Mouse (Mus musculus): ENCODE results near the gene Slc6a21. TPM values are rescaled to one million over a fixed set of nuclear protein-coding genes. Genes with fewer than 3 reads are reported as not detected.

Slc6a21 gene
- polyA plus RNA-seq, 1 experiment from 2014 or later = not detected

DNA sequence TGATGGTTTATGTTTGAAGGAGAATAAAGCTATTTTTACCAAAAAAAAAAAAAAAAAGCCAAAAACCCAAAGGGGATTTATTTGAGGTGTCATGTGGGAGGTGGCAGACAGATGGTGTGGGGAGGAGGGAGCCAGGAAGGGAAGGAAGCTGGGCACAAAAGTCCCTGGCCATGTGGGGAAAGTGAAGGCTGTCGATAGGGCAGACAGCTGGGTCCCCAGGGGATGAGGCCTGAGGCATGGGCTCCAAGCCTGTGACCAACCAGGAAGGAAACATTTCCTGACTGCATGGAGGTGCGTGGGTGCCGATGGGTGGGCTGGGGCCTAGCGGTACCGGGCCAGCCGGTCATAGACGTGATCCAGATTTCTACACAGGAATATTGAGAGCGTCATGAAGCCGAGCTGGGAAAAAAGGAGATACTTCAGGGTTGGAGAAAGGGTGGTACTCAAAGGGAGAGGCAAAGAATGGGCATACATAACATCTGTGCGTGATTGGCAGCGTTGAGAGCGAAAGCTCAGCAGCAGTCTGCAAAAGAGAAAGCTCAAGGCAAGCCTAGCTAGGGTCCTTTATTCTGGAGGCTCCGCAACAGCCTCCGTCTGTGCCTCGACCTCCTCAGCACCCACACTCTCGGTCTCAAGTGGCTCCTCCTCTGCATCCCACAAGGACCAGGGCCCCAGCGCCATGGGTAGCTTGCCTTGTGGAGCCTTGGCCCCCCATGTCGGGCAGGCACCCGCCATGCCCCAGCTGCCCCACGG, 43.6 kb upstream of the Slc6a21 start:
- 27% methylated on average over 20 of the region's 20 CpGs for WGBS
- DNase-seq (ENCODE audit: low spot score) = peak; percentile 67
- peaks cover 15% of the 10 kb centered on the region for H3K36me3 ChIP-seq (ENCODE audit: control insufficient read depth, insufficient read depth, low read length)

DNA sequence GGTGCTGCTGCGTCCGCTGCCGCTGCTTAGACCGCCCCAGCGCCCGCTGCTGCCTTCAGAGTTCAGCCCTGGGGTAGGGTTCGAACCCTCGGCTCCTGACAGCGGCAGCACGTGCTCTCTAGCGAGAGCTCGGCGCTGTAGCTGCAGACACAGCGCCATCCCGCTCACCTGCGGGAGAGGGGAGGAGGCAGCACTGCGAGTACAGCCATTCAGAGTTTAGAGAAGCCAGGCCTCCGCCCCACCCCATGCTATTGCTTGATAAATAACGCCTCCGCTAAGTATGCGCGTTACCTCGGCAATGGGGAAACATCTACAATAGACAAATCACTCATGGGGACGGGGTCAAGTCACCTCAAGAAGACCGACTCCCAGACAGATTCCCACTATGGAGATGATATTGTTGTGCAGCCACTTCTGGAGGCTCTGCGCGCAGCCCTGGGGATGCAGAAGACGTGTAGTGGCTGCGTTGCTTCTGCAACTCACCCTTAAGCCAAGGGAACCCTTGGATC, 42.9 kb upstream of the Slc6a21 start:
- Histone ChIP-seq H3K9me3 (ENCODE audit: control insufficient read depth, low read length) (no peaks in the 10 kb centered on the region), H3K27me3 (ENCODE audit: control insufficient read depth, insufficient read depth, low read length) (peaks cover 8% of the 10 kb centered on the region), H3K4me3 (ENCODE audit: low read depth, low read length) (no peak overlapping the region), H3K27ac (ENCODE audit: low read depth, low read length) (peak overlapping the region; percentile 26; the same call in 1 of the 2 replicates), H3K4me1 (replicated peaks; ENCODE audit: control insufficient read depth, insufficient read depth, low read length) (peaks cover 21% of the 10 kb centered on the region; the same call in 1 of the 2 replicates), H3K36me3 (ENCODE audit: control insufficient read depth, insufficient read depth, low read length) (peaks cover 11% of the 10 kb centered on the region), H3K9ac (ENCODE audit: low read length) (peak overlapping the region; percentile 27; the same call in 1 of the 2 replicates), H3K4me2 (ENCODE audit: low read depth, low read length, severe bottlenecking) (peak overlapping the region; percentile 28)
- peak; percentile 16; the same call in 1 of the 2 replicates for ATAC-seq (replicated peaks; ENCODE audit: low FRiP score)
- DNase-seq (ENCODE audit: low spot score) = peak; percentile 69
- 10% methylated on average over 29 of the region's 29 CpGs for WGBS

More for the DNA sequence above, 43.6 kb upstream of the Slc6a21 start:
- H3K9ac ChIP-seq (ENCODE audit: low read length) = peak overlapping the region; percentile 27; the same call in 1 of the 2 replicates
- H3K4me2 ChIP-seq (ENCODE audit: low read depth, low read length, severe bottlenecking) = peak overlapping the region; percentile 28
- H3K9me3 ChIP-seq (ENCODE audit: control insufficient read depth, low read length) = no peaks in the 10 kb centered on the region
- H3K27me3 ChIP-seq (ENCODE audit: control insufficient read depth, insufficient read depth, low read length) = peaks cover 8% of the 10 kb centered on the region
- H3K27ac ChIP-seq (ENCODE audit: low read depth, low read length) = peak overlapping the region; percentile 26; the same call in 1 of the 2 replicates
- peaks cover 21% of the 10 kb centered on the region; the same call in 1 of the 2 replicates for H3K4me1 ChIP-seq (replicated peaks; ENCODE audit: control insufficient read depth, insufficient read depth, low read length)
- H3K4me3 ChIP-seq (ENCODE audit: low read depth, low read length) = no peak overlapping the region
- peak; percentile 13; the same call in 1 of the 2 replicates for ATAC-seq (replicated peaks; ENCODE audit: low FRiP score)

DNA sequence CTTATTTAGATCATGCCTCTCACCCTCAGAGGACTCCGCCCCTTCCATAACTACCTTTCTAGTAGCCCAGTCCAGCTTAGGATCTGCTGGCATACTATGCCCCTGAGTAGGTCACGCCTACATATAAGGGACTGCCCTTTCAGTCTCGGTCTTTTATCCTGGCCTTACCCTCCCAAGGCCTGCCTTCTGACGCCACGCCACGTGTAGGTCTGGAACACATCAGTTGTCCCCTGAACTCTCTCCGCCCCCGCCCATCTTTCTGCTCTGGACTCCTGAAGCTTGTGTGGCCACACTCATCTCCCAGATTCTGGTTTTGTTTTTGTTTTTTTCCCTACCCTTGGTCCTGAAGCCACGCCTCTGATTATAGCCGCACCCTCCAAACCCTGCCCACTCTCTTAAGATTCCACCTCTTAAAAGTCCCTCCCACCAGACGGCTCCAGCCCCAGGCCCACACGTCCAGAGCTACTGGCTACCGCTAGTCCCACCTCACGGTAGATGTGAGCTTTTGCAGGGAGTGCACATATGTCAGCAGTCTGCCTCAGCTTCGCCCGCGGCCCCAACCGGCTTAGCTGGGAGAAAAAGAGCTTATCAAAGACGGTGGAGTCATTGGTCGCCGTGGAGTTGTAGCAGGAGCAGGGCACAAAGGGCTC, 42.3 kb upstream of the Slc6a21 start:
- Histone ChIP-seq H3K9ac (ENCODE audit: low read length) (peak overlapping the region; percentile 39; the same call in 1 of the 2 replicates), H3K4me1 (replicated peaks; ENCODE audit: control insufficient read depth, insufficient read depth, low read length) (peaks cover 21% of the 10 kb centered on the region; the same call in 1 of the 2 replicates), H3K27ac (ENCODE audit: low read depth, low read length) (no peak overlapping the region; the same call in 1 of the 2 replicates), H3K4me3 (ENCODE audit: low read depth, low read length) (0 out of 2 replicates have a peak overlapping the region, but pooled peaks have one; percentile 1), H3K36me3 (ENCODE audit: control insufficient read depth, insufficient read depth, low read length) (peaks cover 6% of the 10 kb centered on the region), H3K27me3 (ENCODE audit: control insufficient read depth, insufficient read depth, low read length) (peaks cover 10% of the 10 kb centered on the region), H3K9me3 (ENCODE audit: control insufficient read depth, low read length) (no peaks in the 10 kb centered on the region), H3K4me2 (ENCODE audit: low read depth, low read length, severe bottlenecking) (peak overlapping the region; percentile 40)
- peak; percentile 78 for ATAC-seq (replicated peaks; ENCODE audit: low FRiP score)
- WGBS = 3% methylated on average over 21 of the region's 21 CpGs
- DNase-seq (ENCODE audit: low spot score) = peak; percentile 82

GRCm38 (mm10) chr7:45235656-45236180, 41.6 kb upstream of the Slc6a21 start:
- Histone ChIP-seq H3K27ac (ENCODE audit: low read depth, low read length) (no peak overlapping the region; the same call in 1 of the 2 replicates), H3K4me1 (replicated peaks; ENCODE audit: control insufficient read depth, insufficient read depth, low read length) (peaks cover 21% of the 10 kb centered on the region; the same call in 1 of the 2 replicates), H3K9ac (ENCODE audit: low read length) (peak overlapping the region; percentile 39), H3K4me2 (ENCODE audit: low read depth, low read length, severe bottlenecking) (peak overlapping the region; percentile 40), H3K9me3 (ENCODE audit: control insufficient read depth, low read length) (no peaks in the 10 kb centered on the region), H3K4me3 (ENCODE audit: low read depth, low read length) (0 out of 2 replicates have a peak overlapping the region, but pooled peaks have one; percentile 1), H3K27me3 (ENCODE audit: control insufficient read depth, insufficient read depth, low read length) (peaks cover 10% of the 10 kb centered on the region), H3K36me3 (ENCODE audit: control insufficient read depth, insufficient read depth, low read length) (peaks cover 6% of the 10 kb centered on the region)
- ATAC-seq (replicated peaks; ENCODE audit: low FRiP score) = 0 out of 2 replicates have a peak, but pooled peaks have one; percentile 20
- WGBS = 28% methylated on average over 17 of the region's 17 CpGs
- no peak for DNase-seq (ENCODE audit: low spot score)

DNA sequence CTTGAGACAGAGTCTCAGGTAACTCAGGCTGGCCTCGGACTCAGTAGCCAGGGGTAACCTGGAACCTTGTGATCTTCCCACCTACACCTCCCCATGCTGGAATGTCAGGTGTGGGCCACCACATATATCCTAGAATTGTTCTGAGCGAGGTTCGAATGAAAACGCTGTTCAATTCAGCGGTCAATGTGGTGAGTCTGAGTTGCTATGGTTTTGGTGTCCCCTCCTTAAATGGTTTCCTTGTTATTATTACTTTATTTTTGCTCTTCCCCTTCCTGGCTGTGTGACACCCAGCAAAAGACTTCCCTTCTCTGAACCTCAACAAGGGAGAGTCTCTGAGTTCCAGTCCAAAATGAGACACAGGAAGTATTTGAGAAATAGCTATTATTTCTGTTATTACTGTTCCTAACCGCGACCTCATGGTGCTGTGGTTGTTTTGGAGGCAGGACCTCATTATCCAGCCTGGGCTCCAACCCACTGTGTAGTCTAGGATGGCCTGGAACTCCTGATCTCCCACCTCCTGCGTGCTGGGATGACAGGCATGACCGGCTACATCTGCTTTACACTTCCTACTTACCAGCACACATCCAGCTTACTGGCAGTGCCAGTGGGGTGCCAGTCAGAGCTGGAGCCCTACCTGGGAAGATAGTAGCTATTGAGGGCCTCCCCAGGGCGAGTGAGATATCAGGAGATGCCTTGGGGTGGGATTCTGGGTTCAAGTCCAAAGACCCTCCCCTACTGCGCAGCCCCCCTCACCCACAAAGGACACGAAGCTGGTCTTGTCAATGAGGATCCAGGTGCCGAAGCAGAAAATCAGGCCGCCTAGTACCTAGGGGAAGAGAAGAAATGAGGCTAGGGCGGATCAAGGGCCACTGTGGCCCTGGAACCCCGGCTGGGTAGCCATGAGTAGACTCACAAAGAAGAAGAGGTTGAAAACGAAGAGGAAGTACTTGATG, 39.3 kb upstream of the Slc6a21 start:
- DNase-seq (ENCODE audit: low spot score) (peak; percentile 45), ATAC-seq (replicated peaks; ENCODE audit: low FRiP score) (no peak)
- Histone ChIP-seq H3K27ac (ENCODE audit: low read depth, low read length) (no peak overlapping the region), H3K9ac (ENCODE audit: low read length) (no peak overlapping the region), H3K4me1 (replicated peaks; ENCODE audit: control insufficient read depth, insufficient read depth, low read length) (peaks cover 23% of the 10 kb centered on the region; the same call in 1 of the 2 replicates), H3K9me3 (ENCODE audit: control insufficient read depth, low read length) (no peaks in the 10 kb centered on the region), H3K4me3 (ENCODE audit: low read depth, low read length) (no peak overlapping the region), H3K27me3 (ENCODE audit: control insufficient read depth, insufficient read depth, low read length) (peaks cover 15% of the 10 kb centered on the region), H3K36me3 (ENCODE audit: control insufficient read depth, insufficient read depth, low read length) (no peaks in the 10 kb centered on the region; the same call in 1 of the 2 replicates), H3K4me2 (ENCODE audit: low read depth, low read length, severe bottlenecking) (no peak overlapping the region)
- WGBS = 75% methylated on average over 17 of the region's 17 CpGs

GRCm38 (mm10) chr7:45238723-45239496, 38.4 kb upstream of the Slc6a21 start, which contains the start of gene Cd37:
Cd37 (minus strand) TSS chr7:45239115.
- Histone ChIP-seq H3K4me1 (replicated peaks; ENCODE audit: control insufficient read depth, insufficient read depth, low read length) (peaks cover 16% of the 10 kb centered on the region; the same call in 1 of the 2 replicates), H3K9ac (ENCODE audit: low read length) (no peak within 1 kb of the TSS), H3K36me3 (ENCODE audit: control insufficient read depth, insufficient read depth, low read length) (no peaks in the 10 kb centered on the region), H3K4me3 (ENCODE audit: low read depth, low read length) (no peak within 1 kb of the TSS), H3K9me3 (ENCODE audit: control insufficient read depth, low read length) (no peaks in the 10 kb centered on the region), H3K27me3 (ENCODE audit: control insufficient read depth, insufficient read depth, low read length) (peaks cover 15% of the 10 kb centered on the region), H3K4me2 (ENCODE audit: low read depth, low read length, severe bottlenecking) (no peak within 1 kb of the TSS), H3K27ac (ENCODE audit: low read depth, low read length) (no peak within 1 kb of the TSS)
- ATAC-seq (replicated peaks; ENCODE audit: low FRiP score) = no peak
- DNase-seq (ENCODE audit: low spot score) = peak; percentile 47
- 39% methylated on average over 20 of the region's 20 CpGs for WGBS

DNA sequence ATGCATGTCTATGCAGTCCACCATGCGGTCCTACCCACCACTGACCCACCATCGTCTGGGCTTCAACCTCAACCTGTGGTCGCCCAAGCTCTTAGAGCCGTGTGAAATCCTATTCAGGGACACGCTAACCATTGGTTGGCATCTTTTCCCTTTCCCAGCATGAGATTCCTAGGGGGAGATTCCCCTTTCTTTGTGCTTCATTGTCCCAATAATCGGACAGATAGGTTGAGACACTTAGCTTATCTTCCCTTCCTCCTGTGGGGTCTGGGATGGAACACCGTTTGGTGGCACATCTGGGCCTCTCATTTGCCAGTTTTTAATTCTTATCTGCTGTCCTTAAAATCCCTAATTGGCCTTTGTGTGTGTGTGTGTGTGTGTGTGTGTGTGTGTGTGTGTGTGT, 37.2 kb upstream of the Slc6a21 start:
- Histone ChIP-seq H3K36me3 (ENCODE audit: control insufficient read depth, insufficient read depth, low read length) (no peaks in the 10 kb centered on the region), H3K9ac (ENCODE audit: low read length) (no peak overlapping the region), H3K9me3 (ENCODE audit: control insufficient read depth, low read length) (no peaks in the 10 kb centered on the region), H3K4me1 (replicated peaks; ENCODE audit: control insufficient read depth, insufficient read depth, low read length) (peaks cover 7% of the 10 kb centered on the region; the same call in 1 of the 2 replicates), H3K27me3 (ENCODE audit: control insufficient read depth, insufficient read depth, low read length) (peaks cover 15% of the 10 kb centered on the region), H3K4me2 (ENCODE audit: low read depth, low read length, severe bottlenecking) (no peak overlapping the region), H3K4me3 (ENCODE audit: low read depth, low read length) (no peak overlapping the region), H3K27ac (ENCODE audit: low read depth, low read length) (no peak overlapping the region)
- ATAC-seq (replicated peaks; ENCODE audit: low FRiP score) = no peak
- 80% methylated on average over 7 of the region's 7 CpGs for WGBS
- peak; percentile 48 for DNase-seq (ENCODE audit: low spot score)
